Mouse (Mus musculus) adrenal gland, adult (tissue): ENCODE measurements around the gene C5ar1.
A peak's percentile ranks its signal among the peaks of the same experiment; 100 is the strongest.
"Not testable (repeated sequence)": the region's sequence is repeated elsewhere in the genome, so short reads cannot be mapped to it uniquely, and the experiment has no call there.

ENCODE experiments used
- DNase-seq, 2 experiments: peaks; one replicate each; pipeline ENCODE4 v3.0.0; 2022 to 2023; ENCODE audit warnings: low spot score in 1 of 2; ENCODE audit not compliant: inconsistent age in 2 of 2

C5ar1 gene

GRCm38 (mm10) chr7:16274922-16275890 lies 15.9 kb upstream of the C5ar1 start:
- peak in 1 of 2 experiments; percentile 26 for DNase-seq

DNA sequence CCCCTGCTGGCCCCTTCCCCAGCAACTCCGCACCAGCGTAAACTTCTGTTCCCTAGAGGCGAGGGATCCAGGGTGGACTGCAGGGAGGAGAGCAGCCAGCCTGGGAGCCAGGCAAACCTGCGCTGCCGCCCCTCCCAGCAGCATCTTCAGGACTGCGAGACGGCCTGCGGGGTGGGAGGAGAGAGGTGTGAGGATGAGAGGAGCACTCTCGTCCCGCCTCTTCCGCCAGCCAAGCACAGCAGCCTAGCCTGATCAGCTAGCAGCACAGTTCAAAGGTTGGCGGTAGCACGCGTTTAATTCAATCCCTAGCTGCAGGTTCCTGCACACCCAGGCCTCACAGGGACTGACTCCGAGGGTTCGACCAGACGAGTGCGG lies 14.4 kb upstream of the C5ar1 start:
- DNase-seq: peak; percentile 85 to 95

DNA sequence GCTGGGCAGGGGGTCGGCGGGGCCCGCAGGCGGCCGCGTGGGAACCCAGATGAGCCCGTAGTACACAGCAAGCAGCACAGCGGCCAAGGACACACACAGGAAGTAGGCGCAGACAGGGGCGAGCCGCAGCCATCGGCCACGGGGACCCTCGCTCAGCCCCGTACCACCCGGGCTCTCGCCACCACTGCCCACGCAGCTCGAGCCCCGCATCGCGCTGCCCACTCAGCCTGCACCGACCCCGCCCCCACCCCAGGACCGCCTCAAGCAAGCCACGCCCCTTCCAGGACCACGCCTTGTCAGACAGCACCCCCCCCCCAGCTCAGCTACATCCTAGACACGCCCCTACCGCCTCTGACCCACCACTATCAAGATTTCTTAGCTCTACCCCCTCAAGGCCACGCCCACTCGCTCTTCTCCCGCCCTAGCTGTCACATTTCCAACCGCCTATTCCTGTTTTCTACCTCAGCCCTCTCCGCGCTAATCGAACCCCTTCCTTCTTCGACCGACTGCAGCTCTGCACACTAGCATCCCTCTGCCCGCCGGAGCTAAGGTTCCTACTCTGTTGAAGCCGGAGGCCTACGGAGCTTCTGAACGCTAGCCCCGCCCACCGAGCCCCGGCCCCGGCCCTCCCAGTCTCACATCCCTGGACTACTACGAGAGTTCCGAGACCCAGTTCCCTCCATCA lies 13.9 kb upstream of the C5ar1 start, which contains the start of gene Inafm1:
Gene Inafm1 (minus strand): TSS at position 537 of the 685 bp plus-strand sequence.
- peak; percentile 91 to 96 for DNase-seq

DNA sequence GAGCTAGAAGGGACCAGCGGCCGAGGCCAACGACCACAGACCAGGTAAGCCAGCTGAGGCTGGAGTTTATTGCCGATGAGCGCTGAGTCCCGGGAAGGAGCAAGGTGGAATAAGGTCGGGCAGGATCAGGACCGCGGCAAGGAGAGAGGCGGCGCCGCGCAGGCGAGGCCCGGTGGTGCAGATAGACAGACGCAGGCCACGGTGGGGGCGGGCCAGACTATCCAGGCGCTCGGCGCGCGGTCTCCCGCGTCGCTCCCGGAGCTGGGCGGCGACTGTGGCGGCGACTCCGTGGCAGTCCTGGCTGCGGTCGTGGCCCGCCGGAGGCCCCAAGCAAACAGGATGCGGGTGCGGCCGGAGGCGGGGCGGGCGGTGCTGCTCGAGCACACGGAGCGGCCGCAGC lies 13.3 kb upstream of the C5ar1 start:
- peak; percentile 83 to 90 for DNase-seq

- peak in 1 of 2 experiments; percentile 57 for DNase-seq
These were observed 11.8 kb upstream of the C5ar1 start for GRCm38 (mm10) chr7:16271139-16271538.

DNA sequence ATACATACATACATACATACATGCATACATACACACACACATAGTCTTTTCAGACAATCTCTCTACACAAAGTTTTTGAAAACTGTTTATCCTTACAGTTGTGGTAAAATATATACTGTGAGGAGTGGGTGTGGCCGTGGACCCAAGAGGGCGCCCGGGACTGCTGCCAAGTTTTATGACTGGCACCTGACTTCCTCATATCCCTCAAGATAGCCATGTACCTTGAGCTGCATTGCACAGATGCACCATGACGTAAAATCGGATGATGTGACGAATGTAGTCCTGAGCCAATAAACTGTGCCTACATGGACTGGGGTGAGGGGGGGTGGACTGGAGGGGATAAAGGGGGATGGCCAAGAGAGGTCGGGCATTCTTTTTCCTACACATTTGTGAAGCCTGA lies 7.3 kb upstream of the C5ar1 start:
- DNase-seq: not testable (repeated sequence)

DNA sequence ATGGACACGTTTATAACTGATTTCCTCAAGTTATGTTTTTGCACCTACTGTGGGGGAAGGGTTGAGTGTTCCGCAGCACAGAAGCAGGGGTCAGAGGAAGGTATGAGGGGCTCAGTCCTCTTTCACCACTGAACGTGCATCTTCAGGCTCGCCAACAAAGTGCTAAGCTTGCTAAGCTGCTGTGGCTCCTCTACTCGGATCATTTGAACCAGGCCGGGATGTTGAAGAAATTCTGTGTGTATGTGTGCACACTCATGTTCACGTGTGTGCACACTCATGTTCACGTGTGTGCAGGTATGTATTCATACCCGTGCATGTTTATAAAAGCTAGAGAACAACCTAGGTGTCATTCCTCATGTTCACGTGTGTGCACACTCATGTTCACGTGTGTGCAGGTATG lies 6.5 kb upstream of the C5ar1 start:
- no peak for DNase-seq

- DNase-seq: no peak
These were observed 4.5 kb upstream of the C5ar1 start for GRCm38 (mm10) chr7:16263843-16264242.

- DNase-seq: peak; percentile 76 to 88
These were observed 3.9 kb upstream of the C5ar1 start for GRCm38 (mm10) chr7:16263015-16263787.

DNA sequence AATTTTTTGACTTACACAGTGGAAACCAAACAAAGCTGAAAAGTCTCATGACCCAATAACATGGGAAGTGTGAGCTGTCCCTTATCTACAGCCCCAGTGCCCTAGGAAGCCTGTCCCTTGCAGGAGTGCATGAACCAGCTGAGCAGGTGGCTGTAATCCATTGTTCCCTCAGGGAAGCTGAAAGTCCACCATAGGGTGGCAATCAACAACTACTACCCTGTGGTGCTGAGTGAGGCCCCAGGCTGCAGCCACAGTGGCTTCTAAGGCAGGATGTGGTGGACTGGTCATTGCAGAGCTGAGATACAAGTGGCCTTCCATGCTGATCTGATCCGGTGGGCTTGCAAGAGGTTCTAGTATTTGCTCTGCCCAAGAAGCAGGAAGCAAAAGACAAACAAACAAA lies 1.8 kb upstream of the C5ar1 start:
- DNase-seq: no peak

DNA sequence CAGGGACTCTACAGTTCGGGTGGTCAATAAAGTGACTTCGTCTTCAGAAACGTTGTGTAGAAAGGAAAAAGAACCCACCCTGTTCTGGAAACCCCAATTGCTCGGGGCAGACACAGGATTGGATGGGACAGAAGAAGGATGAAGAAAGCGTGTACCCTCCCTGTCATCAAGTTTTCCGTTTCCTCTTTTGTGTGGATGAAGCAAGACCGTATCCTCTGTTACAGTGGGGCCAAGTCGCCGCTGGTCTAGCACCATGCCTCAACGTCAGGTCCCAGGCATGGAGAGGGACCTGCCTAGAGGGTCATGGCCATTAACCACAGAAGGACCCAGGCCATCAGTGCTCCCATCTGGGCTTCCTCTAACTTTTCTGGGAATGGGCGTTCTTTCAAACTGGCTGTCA lies 1.5 kb downstream of the C5ar1 start:
- DNase-seq: peak in 1 of 2 experiments; percentile 43

DNA sequence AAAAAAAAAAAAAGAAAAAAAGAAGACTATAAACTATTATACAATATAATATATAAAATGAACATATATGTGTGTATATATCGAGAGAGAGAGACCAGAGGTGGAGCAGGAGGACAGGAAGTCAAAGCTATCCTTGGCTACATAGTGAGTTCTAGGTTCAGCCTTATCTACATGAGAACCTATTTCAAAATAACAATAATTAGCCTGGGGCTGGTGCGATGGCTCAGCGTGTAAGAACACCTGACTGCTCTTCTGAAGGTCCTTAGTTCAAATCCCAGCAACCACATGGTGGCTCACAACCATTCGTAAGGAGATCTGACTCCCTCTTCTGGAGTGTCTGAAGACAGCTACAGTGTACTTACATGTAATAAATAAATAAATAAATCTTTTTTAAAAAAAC lies 3.4 kb downstream of the C5ar1 start:
- not testable (repeated sequence) for DNase-seq

GRCm38 (mm10) chr7:16254195-16254594 lies 5.1 kb downstream of the C5ar1 start:
- peak; percentile 63 to 77 for DNase-seq

GRCm38 (mm10) chr7:16250687-16251086 lies 8.7 kb downstream of the C5ar1 start:
- DNase-seq: no peak

DNA sequence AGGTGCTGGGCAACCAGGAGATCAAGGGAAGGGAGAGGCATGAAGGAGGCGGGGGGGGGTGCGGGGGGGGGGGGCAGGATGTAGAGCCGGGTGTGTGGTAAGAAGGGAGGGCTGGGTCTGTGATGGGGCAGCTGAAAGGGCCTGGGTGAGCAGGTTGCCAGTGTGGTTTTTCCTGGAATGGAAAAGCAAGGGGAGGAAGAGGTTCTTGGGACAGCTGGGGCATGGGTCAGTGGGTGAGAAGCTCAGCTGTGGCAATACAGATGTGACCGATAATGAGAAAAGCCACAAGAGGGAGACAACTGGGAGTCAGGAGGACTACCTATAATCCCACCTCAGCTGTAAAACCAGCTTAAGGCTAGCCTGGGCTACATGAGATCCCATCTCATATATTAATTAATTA lies 13.4 kb downstream of the C5ar1 start:
- no peak for DNase-seq

GRCm38 (mm10) chr7:16244067-16244466 lies 15.3 kb downstream of the C5ar1 start, which contains the start of gene C5ar2:
TSS of gene C5ar2 (minus strand) at chr7:16244154.
- DNase-seq: no peak

DNA sequence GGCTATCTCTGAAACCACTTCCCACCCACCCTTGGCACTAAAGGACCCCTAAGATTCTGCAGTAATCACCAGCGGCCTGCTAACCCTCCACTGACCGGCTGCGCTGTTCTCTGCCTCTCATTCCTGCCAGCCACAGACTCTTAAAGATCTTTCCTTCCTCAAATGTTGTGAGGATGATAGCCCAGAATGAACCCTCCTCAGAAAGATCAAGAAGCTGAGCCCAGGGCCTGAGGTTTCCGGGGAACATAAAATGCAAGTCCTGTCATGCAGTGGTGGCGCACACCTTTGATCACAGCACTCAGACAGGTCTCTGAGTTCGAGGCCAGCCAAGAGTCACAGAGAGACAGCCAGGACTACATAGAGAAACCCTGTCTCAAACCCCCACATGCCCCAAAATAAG lies 17.1 kb downstream of the C5ar1 start:
- DNase-seq: no peak

- DNase-seq: no peak
These were observed 17.6 kb downstream of the C5ar1 start for GRCm38 (mm10) chr7:16241787-16242186.

- no peak for DNase-seq
These were observed 18.4 kb downstream of the C5ar1 start for GRCm38 (mm10) chr7:16240978-16241303.

DNA sequence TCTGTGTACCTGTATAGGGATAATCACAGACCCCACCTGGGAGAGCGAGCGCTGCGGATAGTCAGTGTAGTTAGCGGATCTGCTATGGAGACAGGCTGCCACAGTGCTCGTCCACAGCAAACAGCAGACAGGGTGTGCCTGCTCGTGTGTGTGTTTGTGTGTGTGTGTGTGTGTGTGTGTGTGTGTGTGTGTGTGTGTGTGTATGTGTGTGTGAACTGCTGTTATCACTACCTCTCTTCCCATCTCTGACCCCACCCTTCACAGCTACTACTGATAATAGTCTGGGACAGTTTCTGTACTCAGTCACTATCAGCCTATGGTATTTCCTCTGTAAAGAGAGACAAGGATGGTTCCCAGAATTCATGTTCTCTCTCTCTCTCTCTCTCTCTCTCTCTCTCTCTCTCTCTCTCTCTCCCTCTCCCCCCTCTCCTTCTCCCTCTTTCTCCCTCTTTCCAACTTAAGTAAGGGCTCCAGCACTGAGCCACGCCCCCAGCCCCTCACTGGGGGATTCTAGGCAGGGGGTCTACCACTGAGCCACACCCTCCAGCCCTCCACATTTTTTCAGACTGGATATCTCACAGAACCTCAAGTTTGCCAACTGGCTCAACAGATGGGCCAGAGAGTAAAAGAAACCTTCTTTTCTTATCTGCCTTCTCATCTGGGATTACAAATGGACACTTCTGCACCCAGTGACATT lies 18.9 kb downstream of the C5ar1 start:
- DNase-seq: no peak

DNA sequence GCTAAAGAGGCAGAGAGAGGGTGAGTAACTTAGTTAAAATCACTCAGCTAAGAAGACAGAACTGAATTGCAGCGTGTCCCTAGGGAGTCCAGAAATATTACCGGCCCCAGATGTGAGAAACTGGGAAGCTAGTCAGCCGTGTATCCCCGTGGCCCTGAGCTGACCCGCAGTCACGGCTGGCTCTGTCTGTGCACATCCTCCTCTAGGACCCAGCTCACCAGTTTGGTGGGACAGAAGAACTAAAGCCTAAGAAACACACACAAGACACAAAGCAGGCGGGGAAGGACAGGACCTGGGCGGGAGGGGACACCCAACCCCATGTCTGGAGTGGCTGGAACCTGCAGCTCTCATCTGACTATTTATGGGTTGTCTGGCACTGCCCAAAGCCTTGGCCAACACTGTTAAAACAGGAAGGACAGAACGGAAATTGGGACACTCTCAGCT lies 19.8 kb downstream of the C5ar1 start:
- peak in 1 of 2 experiments; percentile 49 for DNase-seq
